Mouse (Mus musculus) liver, embryonic 14.5 days (tissue): ENCODE results near the gene Trip12. TPM values are rescaled to one million over a fixed set of nuclear protein-coding genes. Genes with fewer than 3 reads are reported as not detected.

ENCODE experiments used
- ATAC-seq: fragments of 200-750 bp; cut with Nextera tagmentation; 2 replicates; pipeline ENCODE4 v1.8.0; 2017; ENCODE audit warnings: moderate number of reproducible peaks, mild to moderate bottlenecking, moderate library complexity; ENCODE audit not compliant: insufficient read depth
- DNase-seq, 3 experiments: peaks; one replicate each; pipeline ENCODE4 v3.0.0-alpha.2; 2012 to 2013; ENCODE audit warnings: low read depth in 3 of 3, low spot score in 3 of 3
- H3K27ac ChIP-seq: fragments of 300-500 bp; sonication (generic); 2 replicates; pipeline ENCODE4 v1.5.1; 2014; ENCODE audit warnings: moderate library complexity, mild to moderate bottlenecking, control low read depth, inconsistent platforms
- H3K27me3 ChIP-seq: fragments of 300-500 bp; sonication (generic); 2 replicates; pipeline ENCODE4 v1.6.1; 2014; ENCODE audit warnings: mild to moderate bottlenecking, low read length, moderate library complexity; ENCODE audit not compliant: control insufficient read depth, insufficient read depth
- H3K36me3 ChIP-seq: fragments of 300-500 bp; sonication (generic); replicated peaks from 2 replicates; pipeline ENCODE4 v1.6.1; 2014; ENCODE audit warnings: low read depth; ENCODE audit not compliant: control insufficient read depth, insufficient read depth
- H3K4me1 ChIP-seq, 2 experiments: fragments of 200-500 bp in 1 of 2; fragments of 300-500 bp in 1 of 2; sonication (generic) in 1 of 2; replicated peaks; 2 replicates each; pipeline ENCODE4 v1.6.1; 2012 to 2014; ENCODE audit warnings: antibody characterized with exemption in 1 of 2, inconsistent platforms in 1 of 2, low read length in 1 of 2; ENCODE audit not compliant: control insufficient read depth in 2 of 2, insufficient read depth in 2 of 2
- H3K4me2 ChIP-seq: fragments of 300-500 bp; sonication (generic); 2 replicates; pipeline ENCODE4 v1.6.1; 2014; ENCODE audit warnings: low read depth, mild to moderate bottlenecking, control low read depth, moderate library complexity
- H3K4me3 ChIP-seq, 2 experiments: fragments of 200-500 bp in 1 of 2; fragments of 300-500 bp in 1 of 2; sonication (generic) in 1 of 2; 2 replicates each; pipeline ENCODE4 v1.5.1; 2012 to 2014; ENCODE audit warnings: low read depth in 2 of 2, low read length in 2 of 2, mild to moderate bottlenecking in 2 of 2, control low read depth in 1 of 2, inconsistent platforms in 1 of 2, moderate library complexity in 1 of 2; ENCODE audit not compliant: insufficient read depth in 1 of 2
- H3K9ac ChIP-seq: fragments of 300-500 bp; sonication (generic); replicated peaks from 2 replicates; pipeline ENCODE4 v1.6.1; 2014; ENCODE audit warnings: mild to moderate bottlenecking, control low read depth, moderate library complexity
- H3K9me3 ChIP-seq: fragments of 300-500 bp; sonication (generic); 2 replicates; pipeline ENCODE4 v1.6.1; 2016; ENCODE audit warnings: low read length, mixed read lengths; ENCODE audit not compliant: control insufficient read depth
- CTCF ChIP-seq: IDR thresholded peaks from 2 replicates; pipeline ENCODE4 v1.5.1; 2016; ENCODE audit warnings: antibody characterized with exemption, low read depth, control low read depth
- EP300 ChIP-seq: IDR thresholded peaks from 2 replicates; pipeline ENCODE4 v1.6.1; 2016; ENCODE audit warnings: antibody characterized with exemption, low read depth
- WGBS: fragments of 180-500 bp; shearing (Covaris S2); extraction: QIAGEN DNeasy Blood & Tissue Kit; methylation state at CpG from one replicate; pipeline ENCODE4 v1.1.7; 2014; ENCODE audit not compliant: insufficient replicate concordance; 5-methylcytosine and 5-hydroxymethylcytosine counted together
- polyA plus RNA-seq, 2 experiments: library from polyadenylated mRNA; depleted of rRNA in 1 of 2; stranded (reverse) in 1 of 2; unstranded in 1 of 2; fragments of >200 nt; fragmentation: Nextera tagmentation in 1 of 2; extraction: Ambion mirVana in 1 of 2; gene quantifications; 2 replicates each; pipeline versions ENCODE4 v1.2.1 to v1.2.3; 2012 to 2014

The Trip12 gene
- polyA plus RNA-seq, 2 experiments = 27.9 to 34.5 TPM

- H3K27ac ChIP-seq = no peak overlapping the region
- no peaks in the 10 kb centered on the region for H3K36me3 ChIP-seq
- WGBS = 57% methylated on average over 4 of the region's 4 CpGs
- ATAC-seq (no peak), DNase-seq (no peak)
- no peaks in the 10 kb centered on the region for H3K9me3 ChIP-seq
- no peak overlapping the region for H3K9ac ChIP-seq
- TF ChIP-seq CTCF = no peak
- TF ChIP-seq EP300 = no peak
- H3K27me3 ChIP-seq = no peaks in the 10 kb centered on the region
- no peak overlapping the region for H3K4me3 ChIP-seq
- no peak overlapping the region for H3K4me2 ChIP-seq
- peaks cover 4 to 15% of the 10 kb centered on the region in 2 experiments; a peak in 2 of 4 replicates for H3K4me1 ChIP-seq
Observed at GRCm38 (mm10) chr1:84868841-84869240, 28.5 kb upstream of the Trip12 start.

DNA sequence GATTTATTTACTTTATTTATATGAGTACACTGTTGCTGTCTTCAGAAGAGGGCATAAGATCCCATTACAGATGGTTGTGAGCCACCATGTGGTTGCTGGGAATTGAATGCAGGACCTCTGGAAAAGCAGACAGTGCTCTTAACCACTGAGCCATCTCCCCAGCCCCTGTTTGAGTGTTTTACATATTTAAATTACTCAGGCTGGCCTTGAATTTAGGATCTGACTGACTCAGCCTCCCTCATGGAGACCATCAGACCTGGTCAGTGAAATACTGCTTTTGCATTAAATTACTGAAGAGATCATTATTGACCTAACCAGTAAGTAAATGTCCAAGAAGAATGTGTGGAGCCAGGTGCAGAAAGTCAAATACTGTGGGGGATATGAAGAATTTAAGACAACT lies 28.0 kb upstream of the Trip12 start:
- Histone ChIP-seq H3K4me3 (no peak overlapping the region), H3K27ac (no peak overlapping the region), H3K4me1 (peaks cover 4 to 15% of the 10 kb centered on the region in 2 experiments; a peak in 2 of 4 replicates), H3K9me3 (no peaks in the 10 kb centered on the region), H3K9ac (no peak overlapping the region), H3K36me3 (no peaks in the 10 kb centered on the region), H3K4me2 (no peak overlapping the region), H3K27me3 (no peaks in the 10 kb centered on the region)
- no peak for DNase-seq
- TF ChIP-seq CTCF (no peak), EP300 (no peak)
- ATAC-seq = no peak

DNA sequence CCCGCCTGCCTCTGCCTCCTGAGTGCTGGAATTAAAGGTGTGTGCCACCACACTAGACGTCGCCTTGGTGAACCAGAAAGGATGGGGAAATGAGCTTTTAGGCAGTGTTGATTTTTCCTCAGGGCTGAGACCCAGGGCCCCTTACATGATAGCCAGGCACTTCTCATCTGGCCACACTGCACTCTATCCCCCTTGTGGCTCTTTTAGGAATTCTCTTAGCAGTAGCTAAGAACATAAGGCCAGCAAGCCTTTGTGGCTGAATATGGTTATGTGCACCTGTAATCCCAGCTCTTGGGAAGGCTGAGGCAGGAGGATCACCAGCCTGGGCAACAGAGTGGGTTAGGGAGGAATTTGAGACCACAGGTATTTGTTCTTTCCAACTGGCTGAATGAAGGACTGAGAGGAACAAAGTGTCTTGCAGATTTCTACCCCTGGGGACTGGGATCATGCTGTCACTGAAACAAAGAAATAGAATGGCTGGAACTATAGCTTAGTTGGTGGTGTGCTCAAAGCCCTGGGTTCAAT lies 26.5 kb upstream of the Trip12 start:
- DNase-seq = no peak

DNA sequence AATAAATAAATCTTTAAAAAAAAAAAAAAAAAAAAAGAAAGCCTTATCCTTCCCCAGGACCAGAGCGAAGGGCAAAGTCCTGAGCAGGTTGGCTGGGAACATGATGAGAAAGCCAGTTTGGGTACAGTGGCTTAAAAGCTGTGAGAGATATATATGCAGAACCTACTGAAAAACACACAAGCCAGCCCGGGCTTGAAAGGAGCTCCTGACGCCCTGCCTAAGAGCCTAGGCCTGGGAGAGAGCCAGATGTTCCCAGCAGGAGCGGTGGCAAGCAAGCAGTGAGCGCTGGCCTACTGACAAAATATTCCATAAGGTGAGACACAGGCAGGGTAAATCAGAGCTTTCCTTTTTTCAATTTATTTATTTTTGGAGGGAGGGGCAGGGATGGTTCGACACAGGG lies 25.9 kb upstream of the Trip12 start:
- Histone ChIP-seq H3K4me3 (no peak overlapping the region), H3K27me3 (no peaks in the 10 kb centered on the region), H3K4me1 (peaks cover 8 to 16% of the 10 kb centered on the region in 2 experiments; a peak in 3 of 4 replicates), H3K9me3 (no peaks in the 10 kb centered on the region), H3K27ac (no peak overlapping the region), H3K4me2 (no peak overlapping the region), H3K36me3 (no peaks in the 10 kb centered on the region), H3K9ac (no peak overlapping the region)
- no peak for ATAC-seq
- WGBS = 78% methylated on average over 6 of the region's 6 CpGs
- TF ChIP-seq EP300 (no peak), CTCF (no peak)
- no peak for DNase-seq

More for the DNA sequence above, 26.5 kb upstream of the Trip12 start:
- H3K4me2 ChIP-seq = no peak overlapping the region
- no peak overlapping the region for H3K27ac ChIP-seq
- 86% methylated on average over 3 of the region's 3 CpGs for WGBS
- peaks cover 4 to 12% of the 10 kb centered on the region in 2 experiments; a peak in 2 of 4 replicates for H3K4me1 ChIP-seq
- H3K9me3 ChIP-seq = no peaks in the 10 kb centered on the region
- no peak overlapping the region for H3K4me3 ChIP-seq
- no peaks in the 10 kb centered on the region for H3K36me3 ChIP-seq
- TF ChIP-seq CTCF (0 out of 2 replicates have a peak, but pooled peaks have one; percentile 14), EP300 (no peak)
- no peak for ATAC-seq
- no peak overlapping the region for H3K9ac ChIP-seq
- no peaks in the 10 kb centered on the region for H3K27me3 ChIP-seq

- no peaks in the 10 kb centered on the region for H3K36me3 ChIP-seq
- no peak overlapping the region for H3K27ac ChIP-seq
- H3K4me2 ChIP-seq = no peak overlapping the region
- H3K4me1 ChIP-seq = peaks cover 19 to 24% of the 10 kb centered on the region in 2 experiments
- ATAC-seq (no peak), DNase-seq (no peak)
- no peak overlapping the region for H3K4me3 ChIP-seq
- no peaks in the 10 kb centered on the region for H3K9me3 ChIP-seq
- no peak for TF ChIP-seq CTCF
- no peak for TF ChIP-seq EP300
- 43% methylated on average over 2 of the region's 2 CpGs for WGBS
- H3K27me3 ChIP-seq = no peaks in the 10 kb centered on the region
- H3K9ac ChIP-seq = no peak overlapping the region
Observed at GRCm38 (mm10) chr1:84864645-84865044, 24.3 kb upstream of the Trip12 start.
